Mouse (Mus musculus) megakaryocyte, embryonic 14.5 days (primary cell): ENCODE measurements around the gene Colq.

ENCODE experiments used
- FLI1 ChIP-seq: IDR thresholded peaks from 2 replicates; pipeline ENCODE4 v1.6.1; 2012; ENCODE audit warnings: low read length, inconsistent platforms, mixed read lengths
- GATA1 ChIP-seq: IDR thresholded peaks from 3 replicates; pipeline ENCODE4 v1.6.1; 2012; ENCODE audit warnings: mixed read lengths, low read length, inconsistent platforms, borderline replicate concordance

DNA sequence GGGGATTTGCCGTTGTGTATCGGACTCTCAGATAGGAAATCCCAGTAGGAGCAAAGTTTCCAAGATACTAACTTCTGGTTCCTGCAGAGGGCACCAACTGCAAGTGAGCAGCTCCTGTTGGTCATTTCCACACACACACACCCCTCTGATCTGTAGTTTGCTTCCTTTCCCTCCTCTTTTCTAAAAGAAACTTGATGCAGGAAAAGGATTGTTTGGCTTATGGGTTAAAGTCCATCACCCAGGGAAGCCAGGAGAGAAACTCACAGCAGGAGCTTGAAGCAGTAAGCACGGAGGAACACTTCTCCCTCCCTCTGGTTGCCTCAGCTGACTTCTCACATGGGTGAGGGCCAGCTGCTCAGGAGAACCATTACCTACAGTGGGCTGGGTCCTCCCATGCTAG is 72.0 kb downstream of the Colq start:
- TF ChIP-seq GATA1 (no peak), FLI1 (no peak)
